Mouse (Mus musculus) limb, embryonic 10.5 days (tissue): ENCODE data around the gene Wdr75. TPM values are rescaled to one million over a fixed set of nuclear protein-coding genes. Genes with fewer than 3 reads are reported as not detected.

ENCODE experiments used
- DNase-seq: peaks from one replicate; pipeline ENCODE4 v3.0.0-alpha.2; 2017; ENCODE audit warnings: low spot score
- H3K27ac ChIP-seq: fragments of 300-500 bp; sonication (generic); 2 replicates; pipeline ENCODE4 v1.5.1; 2016; ENCODE audit warnings: mild to moderate bottlenecking
- H3K27me3 ChIP-seq: fragments of 300-500 bp; sonication (generic); 2 replicates; pipeline ENCODE4 v1.6.1; 2016; ENCODE audit warnings: low read depth, mild to moderate bottlenecking; ENCODE audit not compliant: poor library complexity, severe bottlenecking
- H3K36me3 ChIP-seq: fragments of 300-500 bp; sonication (generic); 2 replicates; pipeline ENCODE4 v1.6.1; 2016; ENCODE audit warnings: mild to moderate bottlenecking, moderate library complexity
- H3K4me1 ChIP-seq: fragments of 300-500 bp; sonication (generic); 2 replicates; pipeline ENCODE4 v1.6.1; 2016
- H3K4me3 ChIP-seq: fragments of 300-500 bp; sonication (generic); 2 replicates; pipeline ENCODE4 v1.5.1; 2016; ENCODE audit warnings: mild to moderate bottlenecking, moderate library complexity
- H3K9me3 ChIP-seq: fragments of 300-500 bp; sonication (generic); replicated peaks from 2 replicates; pipeline ENCODE4 v1.6.1; 2016; ENCODE audit warnings: mild to moderate bottlenecking
- WGBS: fragments of 180-500 bp; shearing (Covaris S2); methylation state at CpG from one replicate; pipeline ENCODE4 v1.1.7; 2016; 5-methylcytosine and 5-hydroxymethylcytosine counted together
- polyA plus RNA-seq: library from polyadenylated mRNA; unstranded; fragments of >200 nt; fragmentation: Nextera tagmentation; extraction: Ambion mirVana; gene quantifications from 2 replicates; pipeline ENCODE4 v1.2.1, GENCODE M21; 2016

Gene Wdr75
- polyA plus RNA-seq, 1 experiment from 2014 or later = 100 TPM

DNA sequence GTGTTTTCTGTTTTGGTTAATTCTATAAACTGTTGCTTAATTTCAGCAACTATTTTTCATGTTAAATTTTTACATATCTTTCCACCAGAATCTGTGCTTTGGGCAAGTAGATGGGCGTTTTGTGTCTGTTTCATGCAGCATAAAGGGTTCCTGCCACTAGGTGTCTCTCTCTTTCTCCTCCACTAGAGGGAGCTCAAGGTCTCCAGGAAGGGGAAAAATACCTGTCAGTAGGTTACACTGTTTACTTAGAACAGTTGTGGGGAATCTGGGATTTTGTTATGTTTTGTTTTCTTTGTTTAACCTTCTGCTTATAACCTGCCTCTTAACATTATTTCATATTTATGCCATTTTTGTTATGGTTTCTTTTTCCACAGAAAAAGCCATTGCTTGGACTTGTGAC, 21.9 kb downstream of the Wdr75 start:
- no peaks in the 10 kb centered on the region for H3K4me1 ChIP-seq
- DNase-seq = peak; percentile 40
- no peak overlapping the region for H3K4me3 ChIP-seq
- no peak overlapping the region for H3K27ac ChIP-seq
- H3K36me3 ChIP-seq = peaks cover 99% of the 10 kb centered on the region
- H3K27me3 ChIP-seq = no peaks in the 10 kb centered on the region
- 31% methylated on average over 1 of the region's 1 CpGs for WGBS
- no peaks in the 10 kb centered on the region for H3K9me3 ChIP-seq

GRCm38 (mm10) chr1:45818564-45818963, 23.6 kb downstream of the Wdr75 start:
- Histone ChIP-seq H3K27me3 (no peaks in the 10 kb centered on the region), H3K36me3 (peaks cover 99% of the 10 kb centered on the region)
- 99% methylated on average over 9 of the region's 9 CpGs for WGBS

DNA sequence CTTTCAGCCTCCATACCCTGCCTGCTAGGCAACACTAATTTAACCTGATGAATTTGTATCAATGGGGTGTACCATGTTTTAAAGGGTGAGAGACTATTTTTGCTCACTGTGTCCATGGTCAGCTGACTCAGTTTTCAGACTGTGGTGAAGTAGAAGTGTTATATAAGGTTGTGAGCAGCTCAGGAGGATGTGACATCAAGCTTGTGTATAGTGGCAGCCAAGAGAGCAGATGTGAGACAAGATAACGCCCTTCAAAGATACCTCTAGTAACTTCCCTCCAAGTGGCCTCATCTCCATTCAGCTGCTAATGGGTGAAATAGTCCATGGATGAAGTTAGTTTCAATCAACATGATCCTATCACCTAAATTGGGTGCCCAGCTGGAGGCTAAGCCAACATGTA, 29.5 kb downstream of the Wdr75 start:
- H3K4me3 ChIP-seq = no peak overlapping the region
- H3K27ac ChIP-seq = no peak overlapping the region
- H3K4me1 ChIP-seq = no peaks in the 10 kb centered on the region
- DNase-seq = no peak
- no peaks in the 10 kb centered on the region for H3K9me3 ChIP-seq
- WGBS = 83% methylated on average over 1 of the region's 1 CpGs
- H3K36me3 ChIP-seq = peaks cover 58% of the 10 kb centered on the region
- no peaks in the 10 kb centered on the region for H3K27me3 ChIP-seq

More at GRCm38 (mm10) chr1:45818564-45818963, 23.6 kb downstream of the Wdr75 start:
- no peaks in the 10 kb centered on the region for H3K4me1 ChIP-seq
- no peak for DNase-seq
- H3K27ac ChIP-seq = no peak overlapping the region
- H3K9me3 ChIP-seq = no peaks in the 10 kb centered on the region
- H3K4me3 ChIP-seq = no peak overlapping the region

DNA sequence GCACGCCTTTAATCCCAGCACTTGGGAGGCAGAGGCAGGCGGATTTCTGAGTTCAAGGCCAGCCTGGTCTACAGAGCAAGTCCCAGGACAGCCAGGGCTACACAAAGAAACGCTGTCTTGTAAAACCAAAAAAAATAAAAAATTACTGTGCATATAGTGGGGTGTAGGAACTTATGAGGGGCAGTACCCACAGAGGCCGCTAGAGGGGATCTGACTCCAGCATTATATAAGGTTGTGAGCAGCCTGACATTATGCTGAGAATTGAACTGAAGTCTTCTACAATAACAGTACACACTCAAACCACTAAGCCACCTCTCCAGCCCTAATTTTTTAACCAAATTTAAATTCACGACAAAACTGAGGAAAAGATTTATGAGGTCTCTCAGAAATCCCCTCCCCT, 30.2 kb downstream of the Wdr75 start:
- 58% methylated on average over 5 of the region's 5 CpGs for whole genome bisulfite sequencing
- H3K9me3 ChIP-seq = no peaks in the 10 kb centered on the region
- H3K27ac ChIP-seq = no peak overlapping the region
- peaks cover 51% of the 10 kb centered on the region for H3K36me3 ChIP-seq
- no peaks in the 10 kb centered on the region for H3K27me3 ChIP-seq
- no peak overlapping the region for H3K4me3 ChIP-seq
- H3K4me1 ChIP-seq = no peaks in the 10 kb centered on the region
- DNase-seq = peak; percentile 66

GRCm38 (mm10) chr1:45825630-45826029, 30.7 kb downstream of the Wdr75 start:
- WGBS = 96% methylated on average over 3 of the region's 3 CpGs
- H3K4me1 ChIP-seq = no peaks in the 10 kb centered on the region
- no peaks in the 10 kb centered on the region for H3K9me3 ChIP-seq
- no peak overlapping the region for H3K27ac ChIP-seq
- H3K27me3 ChIP-seq = no peaks in the 10 kb centered on the region
- no peak for DNase-seq
- H3K36me3 ChIP-seq = peaks cover 46% of the 10 kb centered on the region
- no peak overlapping the region for H3K4me3 ChIP-seq

- H3K4me1 ChIP-seq = no peaks in the 10 kb centered on the region
- no peak overlapping the region for H3K4me3 ChIP-seq
- peaks cover 41% of the 10 kb centered on the region for H3K36me3 ChIP-seq
- no peaks in the 10 kb centered on the region for H3K27me3 ChIP-seq
- 95% methylated on average over 2 of the region's 2 CpGs for WGBS
- DNase-seq = no peak
- no peak overlapping the region for H3K27ac ChIP-seq
- no peaks in the 10 kb centered on the region for H3K9me3 ChIP-seq
Measured at GRCm38 (mm10) chr1:45826148-45826547, 31.2 kb downstream of the Wdr75 start.

DNA sequence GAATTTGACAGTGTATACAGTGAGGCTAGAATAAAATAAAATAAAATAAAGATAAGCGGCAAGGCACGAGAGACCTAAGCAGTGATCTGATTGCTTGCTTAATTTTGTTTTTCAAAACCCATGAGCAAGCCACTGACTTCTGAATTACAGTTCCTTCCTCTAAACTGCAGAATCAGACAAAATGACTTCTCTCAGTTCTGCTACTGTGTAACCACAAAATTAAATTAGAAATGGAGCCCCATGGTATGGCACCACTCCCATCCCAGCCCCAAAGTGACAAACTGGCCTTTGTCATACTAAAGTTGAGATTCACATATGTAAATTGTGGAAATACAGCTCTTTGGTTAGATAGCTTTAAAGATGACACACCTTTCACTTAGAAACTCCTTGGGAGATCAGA, 31.8 kb downstream of the Wdr75 start:
- no peaks in the 10 kb centered on the region for H3K9me3 ChIP-seq
- H3K27ac ChIP-seq = no peak overlapping the region
- H3K4me1 ChIP-seq = no peaks in the 10 kb centered on the region
- H3K27me3 ChIP-seq = no peaks in the 10 kb centered on the region
- no peak overlapping the region for H3K4me3 ChIP-seq
- WGBS = 94% methylated on average over 2 of the region's 2 CpGs
- peaks cover 34% of the 10 kb centered on the region for H3K36me3 ChIP-seq
- no peak for DNase-seq

GRCm38 (mm10) chr1:45830453-45831206, 35.7 kb downstream of the Wdr75 start:
- Histone ChIP-seq H3K9me3 (no peaks in the 10 kb centered on the region), H3K36me3 (no peaks in the 10 kb centered on the region), H3K4me1 (no peaks in the 10 kb centered on the region), H3K27ac (no peak overlapping the region), H3K4me3 (no peak overlapping the region), H3K27me3 (no peaks in the 10 kb centered on the region)
- WGBS = 88% methylated on average over 8 of the region's 8 CpGs
- DNase-seq = no peak

DNA sequence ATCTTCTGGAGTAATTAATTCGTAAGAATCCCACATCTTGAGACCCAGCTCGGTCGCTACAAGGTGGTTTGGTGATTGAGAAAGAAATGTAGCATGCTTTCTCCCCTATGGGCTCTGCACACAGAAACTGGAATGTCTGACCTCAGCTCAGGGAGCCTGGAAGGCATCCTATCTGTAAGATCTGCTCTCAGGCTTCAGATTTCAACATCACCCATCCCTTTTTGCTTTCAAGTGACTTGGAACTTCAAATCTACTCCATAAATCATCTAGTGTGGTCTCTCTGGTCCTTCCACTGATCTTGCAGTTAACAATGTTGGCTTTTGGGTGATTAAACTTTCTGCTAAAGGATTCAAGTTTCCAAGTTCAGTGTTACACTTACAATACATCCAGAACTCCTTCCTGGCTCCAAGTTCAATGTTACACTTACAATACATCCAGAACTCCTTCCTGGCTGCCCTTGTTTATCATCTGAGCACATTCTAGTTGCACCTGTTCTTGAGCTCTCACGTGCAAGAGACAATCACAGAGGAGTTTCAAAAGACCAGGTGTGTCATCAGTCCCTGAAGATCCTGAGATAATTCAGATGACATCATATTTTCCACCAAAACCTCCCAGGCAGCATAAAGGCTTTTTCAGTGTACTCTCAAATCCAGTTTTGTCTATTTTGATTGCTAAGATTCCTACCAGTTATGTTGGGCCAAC, 40.5 kb downstream of the Wdr75 start:
- H3K27ac ChIP-seq = no peak overlapping the region
- DNase-seq = no peak

GRCm38 (mm10) chr1:45837736-45838135, 42.8 kb downstream of the Wdr75 start:
- Histone ChIP-seq H3K4me1 (no peaks in the 10 kb centered on the region), H3K27ac (no peak overlapping the region), H3K9me3 (no peaks in the 10 kb centered on the region), H3K36me3 (no peaks in the 10 kb centered on the region), H3K4me3 (no peak overlapping the region), H3K27me3 (no peaks in the 10 kb centered on the region)
- WGBS = 94% methylated on average over 4 of the region's 4 CpGs
- DNase-seq = no peak

More for the DNA sequence above, 40.5 kb downstream of the Wdr75 start:
- Histone ChIP-seq H3K27me3 (no peaks in the 10 kb centered on the region), H3K9me3 (no peaks in the 10 kb centered on the region), H3K4me3 (no peak overlapping the region), H3K4me1 (no peaks in the 10 kb centered on the region), H3K36me3 (no peaks in the 10 kb centered on the region)
- 85% methylated on average over 4 of the region's 4 CpGs for WGBS

DNA sequence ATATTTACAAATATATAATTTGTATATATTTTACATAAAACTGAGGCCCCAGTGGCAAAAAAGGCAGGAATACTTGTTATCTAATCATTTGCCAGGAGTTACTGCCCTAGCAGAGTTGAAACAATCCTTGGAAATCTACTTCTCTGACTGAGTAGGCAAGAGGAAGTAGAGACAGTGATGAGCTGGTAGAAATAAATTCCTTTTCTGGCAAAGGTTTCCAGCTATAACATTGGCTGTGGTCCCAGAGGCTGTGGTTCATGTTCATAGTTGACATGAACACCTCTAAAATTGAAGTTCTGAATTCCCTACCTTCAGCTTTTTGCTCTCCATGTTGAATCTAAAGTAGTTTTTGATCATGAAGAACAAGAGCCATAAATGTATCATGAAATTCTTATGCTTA, 43.3 kb downstream of the Wdr75 start:
- Histone ChIP-seq H3K27ac (no peak overlapping the region), H3K27me3 (no peaks in the 10 kb centered on the region), H3K4me1 (no peaks in the 10 kb centered on the region), H3K36me3 (no peaks in the 10 kb centered on the region), H3K9me3 (no peaks in the 10 kb centered on the region), H3K4me3 (no peak overlapping the region)
- no peak for DNase-seq

GRCm38 (mm10) chr1:45845466-45845865, 50.5 kb downstream of the Wdr75 start:
- no peaks in the 10 kb centered on the region for H3K4me1 ChIP-seq
- H3K4me3 ChIP-seq = no peak overlapping the region
- H3K9me3 ChIP-seq = no peaks in the 10 kb centered on the region
- no peaks in the 10 kb centered on the region for H3K36me3 ChIP-seq
- no peak overlapping the region for H3K27ac ChIP-seq
- no peaks in the 10 kb centered on the region for H3K27me3 ChIP-seq
- DNase-seq = no peak
- 95% methylated on average over 1 of the region's 1 CpGs for WGBS

DNA sequence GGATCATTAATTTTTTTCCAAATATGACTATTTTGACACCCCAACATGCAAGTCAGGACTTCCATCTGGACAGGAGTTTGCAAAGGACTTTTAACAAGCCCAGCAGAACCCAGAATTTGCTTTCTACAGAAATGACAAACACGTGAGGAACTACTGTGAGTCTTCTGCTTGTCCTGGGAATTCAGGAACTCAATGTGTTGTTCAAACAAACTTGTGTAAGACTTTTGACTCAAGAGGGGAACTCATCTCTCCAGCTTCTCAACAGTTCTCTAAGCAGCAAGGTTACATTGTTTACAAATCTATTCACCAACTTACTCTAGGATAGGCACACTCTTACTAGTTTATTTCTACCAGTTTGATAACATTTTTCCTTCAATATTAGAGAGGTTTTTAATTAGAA, 63.1 kb downstream of the Wdr75 start:
- H3K27ac ChIP-seq = no peak overlapping the region
- no peaks in the 10 kb centered on the region for H3K36me3 ChIP-seq
- 80% methylated on average over 1 of the region's 1 CpGs for WGBS
- H3K27me3 ChIP-seq = no peaks in the 10 kb centered on the region
- no peak for DNase-seq
- no peak overlapping the region for H3K4me3 ChIP-seq
- H3K9me3 ChIP-seq = no peaks in the 10 kb centered on the region
- H3K4me1 ChIP-seq = no peaks in the 10 kb centered on the region
